Mouse (Mus musculus) cerebral cortex, adult 2 months (tissue): ENCODE results near the gene Trim50.

Source experiments
- WGBS: fragments of 180-500 bp; shearing (Covaris S2); methylation state at CpG from one replicate; pipeline ENCODE4 v1.1.7; 2018; 5-methylcytosine and 5-hydroxymethylcytosine counted together

Trim50 gene

DNA sequence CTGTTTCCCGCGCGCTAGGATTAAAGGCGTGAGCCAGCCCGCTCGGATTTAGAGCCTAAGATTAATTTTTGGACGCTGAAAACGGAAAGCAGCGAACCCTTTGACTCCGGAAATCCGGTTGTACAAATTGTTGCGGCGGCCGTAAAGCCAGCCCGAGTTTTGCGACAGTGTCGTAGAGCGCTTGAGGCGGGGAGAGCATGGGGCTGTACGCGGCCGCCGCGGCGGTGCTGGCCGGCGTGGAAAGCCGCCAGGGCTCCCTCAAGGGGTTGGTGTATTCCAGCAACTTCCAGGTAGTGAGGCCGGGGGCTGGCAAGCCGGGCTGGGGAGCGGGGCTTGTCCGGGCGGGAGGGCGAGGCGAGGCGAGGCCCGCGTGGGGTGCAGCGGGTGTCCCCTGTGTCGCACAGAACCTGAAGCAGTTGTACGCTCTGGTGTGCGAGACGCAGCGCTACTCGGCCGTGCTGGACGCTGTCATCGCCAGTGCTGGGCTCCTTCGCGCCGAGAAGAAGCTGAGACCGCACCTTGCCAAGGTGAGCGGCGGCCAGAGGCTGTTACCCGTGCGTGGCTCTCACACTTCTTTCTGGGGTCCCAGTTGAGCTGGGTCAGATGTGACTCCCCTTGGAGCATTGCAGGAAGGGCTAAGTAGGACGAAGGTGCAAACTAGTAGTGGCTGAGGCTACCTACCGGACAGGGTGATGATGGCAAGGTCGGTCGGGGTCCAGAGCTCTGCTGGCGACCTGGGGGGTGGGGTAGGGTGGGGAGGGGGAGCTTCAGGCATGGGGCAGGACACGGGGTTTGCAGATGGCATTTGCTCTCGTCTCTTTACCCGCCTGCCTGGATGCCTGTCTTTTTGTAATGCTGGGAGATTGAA is 16.9 kb downstream of the Trim50 start, which contains the start of gene Nsun5:
Nsun5 (plus strand) TSS at position 167 of the 868 bp plus-strand sequence.
- under 1% methylated on average over 64 of the region's 64 CpGs for WGBS

DNA sequence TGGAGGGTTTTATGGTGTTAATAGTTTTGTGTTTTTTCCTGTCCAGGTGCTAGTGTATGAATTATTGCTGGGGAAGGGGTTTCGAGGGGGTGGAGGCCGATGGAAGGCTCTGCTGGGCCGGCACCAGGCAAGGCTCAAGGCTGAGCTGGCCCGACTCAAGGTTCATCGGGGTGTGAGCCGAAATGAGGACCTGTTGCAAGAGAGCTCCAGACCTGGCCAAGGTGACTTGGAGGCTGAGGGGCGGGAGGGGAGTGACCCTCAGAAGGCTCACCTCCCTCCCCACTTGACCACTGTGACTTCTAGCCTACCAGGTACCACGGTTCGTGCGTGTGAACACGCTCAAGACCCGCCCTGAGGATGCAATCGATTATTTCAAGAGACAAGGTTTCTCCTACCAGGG is 18.1 kb downstream of the Trim50 start:
- 95% methylated on average over 13 of the region's 13 CpGs for WGBS

- 95% methylated on average over 5 of the region's 5 CpGs for WGBS
Measured at GRCm38 (mm10) chr5:135373601-135374000, 20.5 kb downstream of the Trim50 start.

DNA sequence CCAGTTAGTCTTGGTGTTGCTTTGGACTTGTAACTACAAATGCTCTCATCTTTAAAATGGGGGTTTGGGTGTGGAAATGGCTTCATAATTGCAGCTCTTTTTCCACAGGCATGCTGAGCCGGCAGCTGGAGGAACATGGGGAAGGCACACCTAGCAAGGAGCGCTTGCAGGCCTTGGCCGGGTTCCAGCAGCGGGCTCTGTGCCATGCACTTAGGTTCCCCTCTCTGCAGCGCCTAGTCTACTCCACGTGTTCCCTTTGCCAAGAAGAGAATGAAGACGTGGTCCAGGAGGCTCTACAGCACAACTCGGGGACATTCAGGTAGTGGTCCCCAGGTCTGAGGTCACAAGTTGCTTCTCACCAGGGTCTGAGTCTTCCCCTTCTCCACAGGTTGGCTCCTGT is 22.1 kb downstream of the Trim50 start:
- WGBS = 37% methylated on average over 8 of the region's 8 CpGs

DNA sequence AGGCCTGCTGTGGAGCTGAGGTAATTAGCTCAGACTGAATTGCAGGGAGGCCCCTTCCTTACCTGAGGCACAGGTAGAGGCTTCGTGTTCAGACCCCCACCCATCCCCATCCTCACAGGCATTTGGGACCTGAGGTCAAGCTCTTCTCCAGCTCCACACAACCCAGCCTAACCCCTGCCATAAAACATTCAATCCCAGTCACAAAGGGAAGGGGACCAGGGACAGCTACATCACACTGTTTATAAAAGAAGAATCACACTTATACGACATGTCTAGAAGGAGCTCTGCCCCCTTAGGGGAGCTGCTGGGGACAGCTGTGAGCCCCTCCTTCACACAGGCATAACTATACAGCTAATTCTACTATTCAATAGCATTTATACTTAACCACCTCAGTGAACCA is 23.2 kb downstream of the Trim50 start:
- WGBS = 59% methylated on average over 2 of the region's 2 CpGs

- 81% methylated on average over 4 of the region's 4 CpGs for WGBS
Measured at GRCm38 (mm10) chr5:135380681-135381080, 27.6 kb downstream of the Trim50 start.

DNA sequence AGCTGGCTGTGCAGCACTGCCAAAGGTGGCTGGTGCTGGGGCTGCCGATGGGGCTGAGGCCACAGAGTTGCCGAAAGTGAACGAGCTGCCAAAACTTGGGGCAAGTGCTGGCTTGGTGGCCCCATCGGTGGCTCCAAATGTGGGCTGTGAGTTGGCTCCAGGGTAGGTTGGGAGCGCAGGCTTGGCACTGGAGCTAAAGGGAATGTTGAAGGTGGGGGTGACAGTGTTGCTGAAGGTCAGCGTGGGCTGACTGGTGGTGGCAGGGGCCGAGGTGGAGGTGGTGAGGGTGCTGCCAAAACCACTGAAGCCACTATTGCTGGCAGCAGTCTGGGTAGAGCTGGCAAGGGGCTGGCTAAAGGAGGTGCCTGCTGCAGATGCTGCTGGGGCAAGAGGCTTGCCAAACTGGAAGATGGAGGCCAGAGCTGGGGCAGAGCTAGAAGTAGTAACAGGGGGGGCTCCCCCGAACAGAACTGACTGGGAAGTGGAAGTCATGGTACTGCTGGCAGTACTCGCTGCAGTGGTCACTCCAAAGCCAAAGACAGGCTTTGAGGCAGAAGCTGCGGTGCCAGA is 28.3 kb downstream of the Trim50 start:
- 79% methylated on average over 10 of the region's 10 CpGs for WGBS

DNA sequence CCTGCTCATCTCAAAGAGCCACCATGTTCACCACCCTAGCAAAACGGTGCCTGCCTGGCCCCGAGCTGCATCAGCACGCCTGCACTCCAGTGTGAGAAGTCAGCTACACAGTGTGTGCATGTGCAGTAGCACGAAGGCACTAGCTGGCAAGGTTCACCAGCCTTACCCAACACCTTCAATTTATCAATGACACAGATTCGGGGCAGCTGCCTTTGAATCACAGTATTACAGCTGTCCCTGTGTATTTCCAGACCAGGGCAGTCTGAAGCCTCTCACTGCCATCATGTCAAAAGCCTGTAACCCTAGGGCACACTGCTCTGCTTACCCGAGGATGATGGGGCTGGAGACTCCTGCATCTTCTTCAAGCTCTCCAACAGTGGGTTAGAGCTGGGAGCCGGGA is 29.7 kb downstream of the Trim50 start:
- WGBS = 86% methylated on average over 7 of the region's 7 CpGs

DNA sequence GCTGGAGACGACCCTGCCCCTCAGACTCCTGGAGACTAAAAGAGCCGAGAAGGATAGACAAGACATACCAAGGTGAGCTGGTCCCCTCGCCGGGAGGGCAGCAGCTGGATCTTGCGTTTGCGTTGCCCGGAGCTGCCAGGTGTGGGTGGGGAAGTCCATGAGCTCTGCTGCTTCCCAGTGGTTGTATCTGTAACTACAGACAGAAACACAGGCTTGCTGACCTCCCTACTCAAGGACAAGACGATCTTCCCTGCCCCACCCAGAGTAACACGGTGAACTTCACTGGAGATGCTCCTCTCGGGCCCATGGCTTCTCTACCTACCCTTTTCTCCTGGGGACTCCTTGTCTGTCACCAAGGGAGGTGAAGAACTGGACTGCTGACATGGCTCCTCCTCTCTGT is 30.7 kb downstream of the Trim50 start:
- 67% methylated on average over 10 of the region's 10 CpGs for WGBS

DNA sequence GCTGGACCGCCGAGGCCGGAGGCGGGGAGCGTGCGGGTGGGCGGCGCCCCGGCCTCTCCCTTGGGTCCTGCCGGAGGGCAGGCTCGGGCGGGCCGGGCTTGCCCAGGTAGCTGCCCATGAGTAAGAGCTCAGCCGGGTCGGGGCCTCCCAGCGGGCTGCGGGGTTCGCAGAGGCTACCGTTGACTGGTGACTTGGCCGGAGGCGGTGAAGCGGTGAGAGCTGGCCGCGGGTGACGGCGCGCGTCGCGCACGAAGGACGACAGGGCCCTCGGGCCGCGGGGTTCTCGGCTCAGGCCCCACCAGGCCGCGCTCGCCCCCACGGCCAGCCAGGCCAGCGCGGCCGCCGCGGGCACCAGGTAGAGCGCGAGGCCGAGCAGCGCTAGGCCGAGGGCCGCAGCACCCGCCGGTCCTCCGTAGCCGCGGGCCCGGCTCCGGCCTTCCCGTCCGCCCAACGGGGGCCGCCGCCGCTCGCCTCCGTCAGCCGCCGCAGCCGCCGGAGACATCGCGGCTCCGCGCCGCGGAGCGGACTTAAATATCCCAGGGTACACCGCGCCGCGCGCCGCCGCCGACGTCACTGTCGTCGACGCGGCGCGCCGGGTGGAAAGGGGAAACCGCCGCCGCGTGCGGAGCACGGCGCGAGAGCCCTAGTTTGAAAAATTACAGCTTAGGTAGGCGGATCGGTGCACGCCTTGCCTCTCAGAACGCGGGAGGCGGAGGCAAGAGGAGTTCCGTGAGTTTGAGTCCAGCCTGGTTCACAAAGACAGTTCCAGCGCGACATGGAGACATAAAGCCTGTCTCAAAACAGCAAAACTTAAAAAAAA is 41.1 kb downstream of the Trim50 start, which contains the start of gene Pom121:
Pom121 (minus strand) TSS at position 543 of the 820 bp plus-strand sequence.
- under 1% methylated on average over 104 of the region's 110 CpGs for WGBS

- WGBS = 47% methylated on average over 5 of the region's 5 CpGs
Measured at GRCm38 (mm10) chr5:135395826-135396225, 42.7 kb downstream of the Trim50 start.

DNA sequence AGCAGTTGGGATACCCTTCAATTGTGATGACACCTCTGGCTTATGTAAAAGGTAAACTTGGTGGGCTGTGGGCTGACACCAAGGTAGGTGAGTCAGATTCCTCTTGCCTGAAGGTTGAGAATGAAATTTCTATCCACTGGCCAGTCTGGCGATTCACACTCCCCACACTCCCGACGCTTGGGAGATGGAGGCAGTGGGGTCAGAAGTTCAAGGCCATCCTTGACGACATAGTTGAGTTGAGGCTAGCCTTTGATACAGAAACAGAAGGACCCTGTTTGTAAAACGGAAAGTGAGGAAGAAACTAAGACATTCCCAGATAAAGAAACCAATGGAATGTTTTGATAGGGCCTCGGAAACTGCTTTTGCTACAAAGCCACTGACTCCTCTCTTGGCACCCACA is 46.3 kb downstream of the Trim50 start:
- WGBS = 71% methylated on average over 6 of the region's 6 CpGs

GRCm38 (mm10) chr5:135400244-135400643 is 47.1 kb downstream of the Trim50 start:
- WGBS = 3% methylated on average over 2 of the region's 2 CpGs

DNA sequence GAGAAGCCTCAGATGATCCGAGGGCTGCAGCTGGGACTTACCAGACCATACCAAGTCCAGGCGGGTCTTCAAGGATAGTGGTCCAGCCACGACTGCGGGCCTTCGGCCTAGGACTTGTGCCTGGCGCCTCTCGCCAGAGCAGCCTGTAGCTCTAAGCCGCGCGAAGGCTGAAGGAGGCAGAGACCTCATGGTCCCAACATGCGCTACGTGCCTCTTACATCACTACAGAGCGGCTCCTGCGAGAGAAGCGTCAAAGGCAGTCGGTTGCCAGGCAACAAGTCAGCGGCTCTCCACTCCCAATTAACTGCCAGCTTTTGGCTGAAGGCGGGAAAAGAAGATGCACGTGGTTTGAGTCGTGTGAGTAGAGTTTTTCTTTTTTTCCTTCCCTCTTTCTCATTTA is 51.5 kb downstream of the Trim50 start:
- 23% methylated on average over 20 of the region's 20 CpGs for WGBS

DNA sequence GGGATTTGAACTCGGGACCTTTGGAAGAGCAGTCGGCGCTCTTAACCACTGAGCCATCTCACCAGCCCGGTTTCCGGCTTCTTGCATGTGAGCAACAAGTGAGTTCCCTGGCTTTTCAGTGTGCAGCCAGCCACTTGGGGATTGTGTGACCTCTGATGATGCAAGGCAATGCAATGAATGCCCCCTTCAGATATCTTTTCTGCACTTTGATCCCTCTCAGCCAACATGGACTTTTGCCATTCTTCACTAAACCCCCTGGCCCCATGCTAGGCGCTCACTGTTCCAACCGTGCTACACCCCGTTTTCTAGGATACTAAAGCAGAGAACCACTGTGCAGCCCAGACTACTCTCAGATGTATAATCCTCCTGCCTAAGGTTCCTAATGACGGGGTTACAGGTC is 52.3 kb downstream of the Trim50 start:
- 82% methylated on average over 9 of the region's 9 CpGs for WGBS

DNA sequence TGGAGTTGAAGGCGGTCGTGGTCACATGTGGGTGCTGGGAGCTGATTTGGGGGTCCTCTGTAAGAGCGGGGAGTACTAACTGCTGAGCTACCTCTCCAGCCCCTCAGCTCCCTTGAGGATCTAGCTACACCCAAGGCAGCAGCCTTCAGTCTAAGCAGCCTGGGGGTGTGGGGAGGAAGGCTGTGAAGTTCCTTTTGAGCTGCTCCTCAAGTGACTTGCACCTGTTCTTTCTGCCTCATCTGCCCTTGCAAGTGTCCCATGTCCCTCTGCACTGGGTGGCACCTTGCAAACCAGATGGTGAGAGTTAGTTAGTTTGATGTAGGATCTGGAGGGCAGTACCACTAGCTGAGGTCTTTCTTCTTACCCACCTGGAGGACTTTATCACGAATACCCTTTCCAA is 55.0 kb downstream of the Trim50 start:
- 88% methylated on average over 4 of the region's 4 CpGs for WGBS

DNA sequence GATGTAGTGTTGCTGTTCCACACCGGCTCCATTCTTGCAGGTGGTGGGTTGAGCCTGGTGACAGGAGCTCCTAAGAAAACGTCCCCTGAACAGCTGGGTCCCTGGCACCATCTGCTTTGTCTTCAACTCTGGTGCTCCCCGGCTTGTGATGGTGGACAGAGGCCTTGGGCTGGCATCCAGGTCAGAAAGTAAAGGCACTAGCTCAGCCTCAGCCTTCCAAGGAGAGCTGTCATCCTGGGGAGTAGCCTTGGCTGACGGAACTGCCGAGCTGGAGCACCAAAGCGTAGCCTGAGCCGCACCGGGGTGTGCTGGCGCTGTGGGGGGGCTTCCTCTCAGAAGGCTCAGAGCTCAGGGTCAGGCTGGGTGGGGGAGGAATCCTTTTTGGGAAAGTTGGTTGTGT is 57.2 kb downstream of the Trim50 start:
- 90% methylated on average over 9 of the region's 9 CpGs for WGBS
